Mouse (Mus musculus): ENCODE data around the gene Gm10670. TPM values are rescaled to one million over a fixed set of nuclear protein-coding genes. Genes with fewer than 3 reads are reported as not detected.
"Not testable (repeated sequence)": the region's sequence is repeated elsewhere in the genome, so short reads cannot be mapped to it uniquely, and the experiment has no call there.

The Gm10670 gene
- not detected for total RNA-seq (2021)

DNA sequence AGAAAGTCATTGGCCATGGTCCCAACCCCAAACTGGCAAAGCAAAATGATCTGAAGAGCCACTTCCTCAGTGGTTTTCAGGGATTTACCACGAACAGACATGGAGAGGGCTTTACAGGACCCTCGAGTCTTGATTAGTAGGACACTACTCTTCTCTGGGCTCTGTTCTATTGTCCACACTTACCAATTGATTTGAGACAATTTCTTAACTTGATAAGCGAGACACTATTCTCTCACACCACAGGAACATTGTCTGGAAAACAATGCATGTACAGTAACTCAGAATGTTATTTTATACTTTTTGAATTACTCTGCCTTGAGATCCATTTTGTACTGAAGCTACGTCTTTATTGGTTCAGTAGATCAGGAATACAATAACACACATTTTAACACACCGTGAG, at the start of gene Gm10670:
TSS of gene Gm10670 (minus strand) at position 101 of the 400 bp plus-strand sequence.
- intact Hi-C loops (cut with DNase I); DNase-seq: not testable (repeated sequence)

DNA sequence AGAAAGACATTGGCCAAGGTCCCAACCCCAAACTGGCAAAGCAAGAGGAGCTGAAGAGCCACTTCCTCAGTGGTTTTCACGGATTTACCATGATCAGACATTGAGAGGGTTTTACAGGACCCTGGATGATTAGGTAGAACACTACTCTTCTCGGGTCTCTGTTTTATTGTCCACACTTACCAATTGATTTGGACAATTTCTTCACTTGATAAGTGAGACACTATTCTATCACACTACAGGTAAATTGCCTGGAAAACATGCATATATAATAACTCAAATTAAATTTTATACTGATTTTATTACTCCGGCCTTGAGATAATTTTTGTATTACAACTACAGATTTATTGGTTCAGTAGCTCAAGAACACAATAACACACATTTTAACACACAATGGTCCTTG, 35.7 kb upstream of the Gm10670 start, which contains the start of gene Vmn1r103:
TSS of gene Vmn1r103 (minus strand) at position 101 of the 400 bp plus-strand sequence.
- DNase-seq; intact Hi-C loops (cut with DNase I): not testable (repeated sequence)

GRCm38 (mm10) chr7:20442493-20442892, 32.2 kb downstream of the Gm10670 start, which contains the start of gene Vmn1r101:
TSS of gene Vmn1r101 (minus strand) at chr7:20442593.
- intact Hi-C loops (cut with DNase I); DNase-seq: not testable (repeated sequence)

Other genes starting within 250 kb of the Gm10670 start
- gene Gm4498, start 241.1 kb downstream of the Gm10670 start, total RNA-seq (2021), result not detected
- not detected for gene Gm5890, start 212.1 kb downstream of the Gm10670 start, total RNA-seq (2021)
- gene Gm4133, start 140.9 kb downstream of the Gm10670 start, total RNA-seq (2021), result not detected
- not detected for gene Gm5728, start 99.5 kb downstream of the Gm10670 start, total RNA-seq (2021)
- not detected for gene Vmn1r100, start 57.0 kb downstream of the Gm10670 start, total RNA-seq (2021)
- not detected for gene Vmn1r101, start 32.3 kb downstream of the Gm10670 start, total RNA-seq (2021)
- gene Vmn1r103, start 35.6 kb upstream of the Gm10670 start, total RNA-seq (2021), result not detected
- gene Vmn1r104, start 58.9 kb upstream of the Gm10670 start, total RNA-seq (2021), result not detected
- not detected for gene Gm5726, start 70.8 kb upstream of the Gm10670 start, total RNA-seq (2021)
- gene Gm4141, start 101.3 kb upstream of the Gm10670 start, total RNA-seq (2021), result not detected
- not detected for gene Gm4513, start 124.1 kb upstream of the Gm10670 start, total RNA-seq (2021)
- gene Vmn1r107, start 194.0 kb upstream of the Gm10670 start, total RNA-seq (2021), result not detected
- not detected for gene Vmn1r111, start 228.3 kb upstream of the Gm10670 start, total RNA-seq (2021)